23 mouse cellular contexts compared by ENCODE assay signal in genomic region chr1:44235311-44235710, GRCm38 (mm10). TPM values are rescaled to one million over a fixed set of nuclear protein-coding genes. Genes with fewer than 3 reads are reported as not detected.
DNase-seq lines count a peak whose midpoint lies in the region.
"Had no signal": no experiment of that assay in that cellular context is flagged by ENCODE, and none has a peak within 500 bp of the region (broad histone marks: within the 10 kb centered on the region; RNA-seq: fewer than 3 reads in every experiment).

No protein-coding gene starts in this region.

- DNase-seq in ES-CJ7 (ENCODE audit: low read depth, low spot score) (peak; percentile 56), R1 (ENCODE audit: low read depth, low spot score) (peak; percentile 81), ZHBTc4 (ENCODE audit: low read depth, low spot score) (peak; percentile 57)
- no peak for DNase-seq in heart, adult 18-20 months
- no peak for DNase-seq in cerebellum, postnatal 4 days (ENCODE audit: low spot score in 2 of 2)
- DNase-seq in lung, postnatal 36 days = no peak
- DNase-seq: adrenal gland, adult 2 months; adrenal gland, adult 8-10 months; adrenal gland, postnatal 10 days; adrenal gland, postnatal 14 days; adrenal gland, postnatal 25 days; adrenal gland, postnatal 36 days; B cell, adult 2 months; cerebellum, adult 11 months; cerebellum, adult 11-12 months; cerebellum, adult 18-20 months; cerebellum, adult 2 months; cerebellum, adult 8-10 months; cerebellum, adult 9-10 months had no signal

RNA-seq across cellular contexts. Expression of gene Mettl21e, which starts 16.6 kb away (rescaled TPM):
- not detected for total RNA-seq in heart, adult 18-20 months (2021)
- total RNA-seq: adrenal gland, adult 18-20 months; adrenal gland, adult 2 months; adrenal gland, postnatal 14 days; adrenal gland, postnatal 25 days; adrenal gland, postnatal 36 days; CH12.LX; ES-E14; MEL had no signal

Comparison
In these comparisons a context has a peak if more than half of its experiments do, and no peak if none do; other contexts are left out.
1. DNase-seq: peak in ES-CJ7 (single experiment), R1 (single experiment) and ZHBTc4 (single experiment); none in heart, adult 18-20 months (0 of 2), cerebellum, postnatal 4 days (0 of 2) and lung, postnatal 36 days (single experiment).